Mouse (Mus musculus): ENCODE measurements around the gene Aipl1. TPM values are rescaled to one million over a fixed set of nuclear protein-coding genes. Genes with fewer than 3 reads are reported as not detected.

The Aipl1 gene
- polyA plus RNA-seq, 1 experiment = 0.08 TPM

GRCm38 (mm10) chr11:72026516-72026915, 10.8 kb downstream of the Aipl1 start:
- Histone ChIP-seq H3K4me3 (replicated peaks; ENCODE audit: extremely low read depth, low read depth, low read length) (no peak overlapping the region), H3K4me1 (ENCODE audit: control insufficient read depth, insufficient read depth, low read length) (no peaks in the 10 kb centered on the region)
- DNase-seq = no peak
- TF ChIP-seq POLR2A (IDR thresholded peaks at IDR 0.05; ENCODE audit: borderline replicate concordance, extremely low read depth, low read depth, low read length) (no peak), CTCF (IDR thresholded peaks at IDR 0.05; ENCODE audit: insufficient read depth, low read length) (no peak)
- WGBS = 88% methylated on average over 9 of the region's 9 CpGs

GRCm38 (mm10) chr11:72025843-72026242, 11.5 kb downstream of the Aipl1 start:
- 33% methylated on average over 5 of the region's 5 CpGs for WGBS
- no peaks in the 10 kb centered on the region for H3K4me1 ChIP-seq (ENCODE audit: control insufficient read depth, insufficient read depth, low read length)

GRCm38 (mm10) chr11:72024193-72024781, 13.0 kb downstream of the Aipl1 start:
- no peaks in the 10 kb centered on the region for H3K4me1 ChIP-seq (ENCODE audit: control insufficient read depth, insufficient read depth, low read length)
- DNase-seq = peak; percentile 58
- TF ChIP-seq CTCF (IDR thresholded peaks at IDR 0.05; ENCODE audit: insufficient read depth, low read length) (peak; percentile 74), POLR2A (IDR thresholded peaks at IDR 0.05; ENCODE audit: borderline replicate concordance, extremely low read depth, low read depth, low read length) (no peak)
- WGBS = 10% methylated on average over 5 of the region's 5 CpGs
- no peak overlapping the region for H3K4me3 ChIP-seq (replicated peaks; ENCODE audit: extremely low read depth, low read depth, low read length)

More at GRCm38 (mm10) chr11:72025843-72026242, 11.5 kb downstream of the Aipl1 start:
- H3K4me3 ChIP-seq (replicated peaks; ENCODE audit: extremely low read depth, low read depth, low read length) = no peak overlapping the region
- TF ChIP-seq POLR2A (IDR thresholded peaks at IDR 0.05; ENCODE audit: borderline replicate concordance, extremely low read depth, low read depth, low read length) (no peak), CTCF (IDR thresholded peaks at IDR 0.05; ENCODE audit: insufficient read depth, low read length) (peak; percentile 12; the same call in 1 of the 2 replicates)
- no peak for DNase-seq

- H3K4me1 ChIP-seq (ENCODE audit: control insufficient read depth, insufficient read depth, low read length) = no peaks in the 10 kb centered on the region
- peak; percentile 22 for DNase-seq
- WGBS = 25% methylated on average over 10 of the region's 10 CpGs
- TF ChIP-seq POLR2A (IDR thresholded peaks at IDR 0.05; ENCODE audit: borderline replicate concordance, extremely low read depth, low read depth, low read length) (no peak), CTCF (IDR thresholded peaks at IDR 0.05; ENCODE audit: insufficient read depth, low read length) (peak; percentile 27; the same call in 1 of the 2 replicates)
- H3K4me3 ChIP-seq (replicated peaks; ENCODE audit: extremely low read depth, low read depth, low read length) = no peak overlapping the region
These were observed 13.7 kb downstream of the Aipl1 start for GRCm38 (mm10) chr11:72023581-72023980.

- TF ChIP-seq CTCF (IDR thresholded peaks at IDR 0.05; ENCODE audit: insufficient read depth, low read length) (no peak), POLR2A (IDR thresholded peaks at IDR 0.05; ENCODE audit: borderline replicate concordance, extremely low read depth, low read depth, low read length) (no peak)
- Histone ChIP-seq H3K4me1 (ENCODE audit: control insufficient read depth, insufficient read depth, low read length) (no peaks in the 10 kb centered on the region), H3K4me3 (replicated peaks; ENCODE audit: extremely low read depth, low read depth, low read length) (no peak overlapping the region)
- WGBS = 70% methylated on average over 6 of the region's 6 CpGs
- DNase-seq = no peak
These were observed 14.5 kb downstream of the Aipl1 start for GRCm38 (mm10) chr11:72022827-72023226.

GRCm38 (mm10) chr11:72021015-72021414, 16.3 kb downstream of the Aipl1 start:
- WGBS = 69% methylated on average over 4 of the region's 4 CpGs
- TF ChIP-seq CTCF (IDR thresholded peaks at IDR 0.05; ENCODE audit: insufficient read depth, low read length) = no peak
- TF ChIP-seq POLR2A (IDR thresholded peaks at IDR 0.05; ENCODE audit: borderline replicate concordance, extremely low read depth, low read depth, low read length) = no peak
- no peaks in the 10 kb centered on the region for H3K4me1 ChIP-seq (ENCODE audit: control insufficient read depth, insufficient read depth, low read length)
- DNase-seq = no peak
- no peak overlapping the region for H3K4me3 ChIP-seq (replicated peaks; ENCODE audit: extremely low read depth, low read depth, low read length)

GRCm38 (mm10) chr11:72017253-72017601, 20.1 kb downstream of the Aipl1 start:
- 76% methylated on average over 9 of the region's 9 CpGs for WGBS
- TF ChIP-seq POLR2A (IDR thresholded peaks at IDR 0.05; ENCODE audit: borderline replicate concordance, extremely low read depth, low read depth, low read length) = no peak
- Histone ChIP-seq H3K4me3 (replicated peaks; ENCODE audit: extremely low read depth, low read depth, low read length) (no peak overlapping the region), H3K4me1 (ENCODE audit: control insufficient read depth, insufficient read depth, low read length) (no peaks in the 10 kb centered on the region)
- no peak for DNase-seq

GRCm38 (mm10) chr11:72016518-72017252, 20.6 kb downstream of the Aipl1 start:
- H3K4me3 ChIP-seq (replicated peaks; ENCODE audit: extremely low read depth, low read depth, low read length) = no peak overlapping the region
- WGBS = 75% methylated on average over 13 of the region's 13 CpGs
- no peak for TF ChIP-seq CTCF (IDR thresholded peaks at IDR 0.05; ENCODE audit: insufficient read depth, low read length)
- no peak for TF ChIP-seq POLR2A (IDR thresholded peaks at IDR 0.05; ENCODE audit: borderline replicate concordance, extremely low read depth, low read depth, low read length)
- H3K4me1 ChIP-seq (ENCODE audit: control insufficient read depth, insufficient read depth, low read length) = no peaks in the 10 kb centered on the region
- DNase-seq = no peak

GRCm38 (mm10) chr11:72014674-72015073, 22.6 kb downstream of the Aipl1 start:
- no peaks in the 10 kb centered on the region for H3K4me1 ChIP-seq (ENCODE audit: control insufficient read depth, insufficient read depth, low read length)
- TF ChIP-seq CTCF (IDR thresholded peaks at IDR 0.05; ENCODE audit: insufficient read depth, low read length) (no peak), POLR2A (IDR thresholded peaks at IDR 0.05; ENCODE audit: borderline replicate concordance, extremely low read depth, low read depth, low read length) (no peak)
- 66% methylated on average over 4 of the region's 4 CpGs for WGBS
- H3K4me3 ChIP-seq (replicated peaks; ENCODE audit: extremely low read depth, low read depth, low read length) = no peak overlapping the region
- DNase-seq = no peak

- 82% methylated on average over 1 of the region's 1 CpGs for WGBS
- H3K4me3 ChIP-seq (replicated peaks; ENCODE audit: extremely low read depth, low read depth, low read length) = no peak overlapping the region
- TF ChIP-seq CTCF (IDR thresholded peaks at IDR 0.05; ENCODE audit: insufficient read depth, low read length) (no peak), POLR2A (IDR thresholded peaks at IDR 0.05; ENCODE audit: borderline replicate concordance, extremely low read depth, low read depth, low read length) (no peak)
- DNase-seq = no peak
- no peaks in the 10 kb centered on the region for H3K4me1 ChIP-seq (ENCODE audit: control insufficient read depth, insufficient read depth, low read length)
These were observed 25.4 kb downstream of the Aipl1 start for GRCm38 (mm10) chr11:72011955-72012354.

Measured in lung, adult 2 months (tissue).